Mouse (Mus musculus) lung, embryonic 14.5 days (tissue): Measurements from ENCODE around the gene Gm12166. TPM values are rescaled to one million over a fixed set of nuclear protein-coding genes. Genes with fewer than 3 reads are reported as not detected.
A peak's percentile ranks its signal among the peaks of the same experiment; 100 is the strongest.

Experiments used
- ATAC-seq: fragments of 200-750 bp; cut with Nextera tagmentation; 2 replicates; pipeline ENCODE4 v1.8.0; 2017; ENCODE audit warnings: mild to moderate bottlenecking, moderate TSS enrichment, moderate library complexity; ENCODE audit not compliant: insufficient read depth
- DNase-seq: peaks from one replicate; pipeline ENCODE4 v3.0.0-alpha.2; 2015
- H3K27ac ChIP-seq: fragments of 300-500 bp; sonication (generic); 2 replicates; pipeline ENCODE4 v1.5.1; 2014; ENCODE audit warnings: low read depth, mild to moderate bottlenecking, moderate library complexity
- H3K27me3 ChIP-seq: fragments of 300-500 bp; sonication (generic); 2 replicates; pipeline ENCODE4 v1.6.1; 2014; ENCODE audit warnings: low read length, control low read depth; ENCODE audit not compliant: insufficient read depth
- H3K36me3 ChIP-seq: fragments of 300-500 bp; sonication (generic); 2 replicates; pipeline ENCODE4 v1.6.1; 2014; ENCODE audit warnings: control low read depth; ENCODE audit not compliant: insufficient read depth
- H3K4me1 ChIP-seq: fragments of 300-500 bp; sonication (generic); 2 replicates; pipeline ENCODE4 v1.6.1; 2014; ENCODE audit warnings: antibody characterized with exemption, control low read depth; ENCODE audit not compliant: insufficient read depth
- H3K4me2 ChIP-seq: fragments of 300-500 bp; sonication (generic); 2 replicates; pipeline ENCODE4 v1.6.1; 2014; ENCODE audit warnings: mild to moderate bottlenecking
- H3K4me3 ChIP-seq: fragments of 300-500 bp; sonication (generic); 2 replicates; pipeline ENCODE4 v1.5.1; 2014; ENCODE audit warnings: low read depth, low read length
- H3K9ac ChIP-seq: fragments of 300-500 bp; sonication (generic); 2 replicates; pipeline ENCODE4 v1.6.1; 2014
- H3K9me3 ChIP-seq: fragments of 300-500 bp; sonication (generic); 2 replicates; pipeline ENCODE4 v1.6.1; 2016; ENCODE audit warnings: low read depth, low read length, control low read depth
- CTCF ChIP-seq: IDR thresholded peaks from 2 replicates; pipeline ENCODE4 v1.5.1; 2016; ENCODE audit warnings: antibody characterized with exemption, low read depth
- WGBS: fragments of 180-500 bp; shearing (Covaris S2); extraction: QIAGEN DNeasy Blood & Tissue Kit; methylation state at CpG from one replicate; pipeline ENCODE4 v1.1.7; 2014; 5-methylcytosine and 5-hydroxymethylcytosine counted together
- polyA plus RNA-seq: library from polyadenylated mRNA; unstranded; fragments of >200 nt; fragmentation: Nextera tagmentation; extraction: Ambion mirVana; gene quantifications from 2 replicates; pipeline ENCODE4 v1.2.1, GENCODE M21; 2014

Gene Gm12166
- polyA plus RNA-seq, 1 experiment from 2014 or later: 6.1 TPM

DNA sequence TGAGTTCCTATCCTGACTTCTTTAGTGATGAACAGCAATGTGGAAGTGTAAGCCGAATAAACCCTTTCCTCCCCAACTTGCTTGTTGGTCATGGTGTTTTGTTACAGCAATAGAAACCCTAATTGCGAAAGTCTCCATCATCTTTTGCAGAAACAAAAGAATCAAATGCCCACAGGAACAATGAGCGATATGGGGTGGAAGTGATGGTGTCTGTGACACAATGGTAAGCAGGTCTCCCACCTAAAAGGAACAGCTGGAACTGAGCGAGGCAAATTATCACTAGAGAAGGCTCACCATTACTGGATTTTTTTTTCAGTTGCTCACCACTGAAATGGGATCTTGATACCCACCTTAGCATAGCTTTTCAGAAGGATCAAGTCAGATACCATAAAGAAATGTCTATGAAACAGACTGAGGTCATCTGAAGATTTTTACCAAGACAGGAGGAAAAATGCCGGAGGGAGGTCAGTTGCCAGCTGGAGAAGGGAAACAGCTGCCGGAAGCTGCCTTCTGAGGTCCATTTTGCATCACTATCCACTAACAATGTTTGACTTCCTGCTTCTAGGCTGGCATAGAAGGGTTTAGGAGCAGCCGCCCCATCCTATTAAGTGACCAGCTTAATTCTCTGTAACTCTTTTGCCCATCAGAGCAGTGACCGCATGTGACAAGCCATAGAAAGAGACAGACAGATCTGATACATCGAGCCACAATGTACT, 11.1 kb downstream of the Gm12166 start:
- Histone ChIP-seq H3K9me3 (no peaks in the 10 kb centered on the region), H3K36me3 (no peaks in the 10 kb centered on the region), H3K4me3 (no peak overlapping the region), H3K9ac (no peak overlapping the region), H3K4me1 (no peaks in the 10 kb centered on the region; the same call in 1 of the 2 replicates), H3K27me3 (no peaks in the 10 kb centered on the region), H3K27ac (peak overlapping the region; percentile 76; the same call in 1 of the 2 replicates), H3K4me2 (no peak overlapping the region)
- TF ChIP-seq CTCF: no peak
- peak; percentile 59 for DNase-seq
- ATAC-seq: no peak
- 67% methylated on average over 9 of the region's 9 CpGs for WGBS

DNA sequence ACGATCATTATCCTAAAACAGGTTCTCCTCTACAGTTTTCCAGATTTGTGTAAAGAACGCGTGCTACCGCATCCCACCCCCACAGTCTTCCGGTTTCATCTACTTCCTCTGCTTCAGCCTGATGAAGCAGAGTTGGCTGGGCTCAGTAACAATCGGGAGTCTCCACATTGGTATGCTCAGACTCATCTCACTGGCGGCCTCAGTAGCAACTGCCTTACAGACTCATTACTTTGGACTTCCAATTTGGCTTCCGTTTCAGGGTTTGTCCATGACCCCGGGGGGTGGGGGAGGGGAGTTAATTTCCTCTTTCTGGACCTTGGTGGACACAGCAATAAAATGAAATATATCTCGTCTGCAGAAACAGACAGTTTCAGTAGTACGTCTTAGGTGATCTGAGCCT, 12.8 kb downstream of the Gm12166 start:
- no peaks in the 10 kb centered on the region for H3K9me3 ChIP-seq
- no peak overlapping the region for H3K4me3 ChIP-seq
- H3K36me3 ChIP-seq: no peaks in the 10 kb centered on the region
- TF ChIP-seq CTCF: no peak
- H3K4me2 ChIP-seq: peak overlapping the region; percentile 25; the same call in 1 of the 2 replicates
- WGBS: 59% methylated on average over 11 of the region's 11 CpGs
- H3K27ac ChIP-seq: no peak overlapping the region
- no peak overlapping the region for H3K9ac ChIP-seq
- ATAC-seq (peak; percentile 44; the same call in 1 of the 2 replicates), DNase-seq (peak; percentile 39)
- H3K4me1 ChIP-seq: no peaks in the 10 kb centered on the region; the same call in 1 of the 2 replicates
- H3K27me3 ChIP-seq: no peaks in the 10 kb centered on the region

DNA sequence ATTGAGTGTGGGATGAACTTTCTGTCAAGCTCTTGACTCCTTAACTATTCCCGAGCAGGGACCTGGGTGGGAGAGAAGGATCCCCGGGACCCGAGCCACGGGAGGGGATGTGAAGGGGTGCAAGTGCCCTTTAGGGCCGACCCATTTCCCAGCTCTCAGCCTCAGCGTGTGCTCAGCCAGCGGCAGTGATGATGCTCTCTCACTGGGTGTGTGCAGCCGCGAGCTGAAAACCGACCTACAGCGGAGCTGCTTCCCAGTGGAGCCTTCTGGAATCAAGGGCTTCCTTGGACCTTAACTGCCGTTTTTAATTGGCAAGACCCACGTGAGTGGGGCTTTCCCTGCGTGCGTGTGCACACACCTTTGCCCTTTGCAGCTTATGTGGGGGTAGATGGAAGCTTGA, 13.2 kb downstream of the Gm12166 start:
- Histone ChIP-seq H3K4me2 (peak overlapping the region; percentile 25; the same call in 1 of the 2 replicates), H3K9ac (no peak overlapping the region), H3K27ac (no peak overlapping the region), H3K36me3 (no peaks in the 10 kb centered on the region), H3K4me3 (no peak overlapping the region), H3K4me1 (no peaks in the 10 kb centered on the region; the same call in 1 of the 2 replicates), H3K9me3 (no peaks in the 10 kb centered on the region), H3K27me3 (no peaks in the 10 kb centered on the region)
- no peak for TF ChIP-seq CTCF
- WGBS: 62% methylated on average over 15 of the region's 15 CpGs
- DNase-seq (no peak), ATAC-seq (no peak)

DNA sequence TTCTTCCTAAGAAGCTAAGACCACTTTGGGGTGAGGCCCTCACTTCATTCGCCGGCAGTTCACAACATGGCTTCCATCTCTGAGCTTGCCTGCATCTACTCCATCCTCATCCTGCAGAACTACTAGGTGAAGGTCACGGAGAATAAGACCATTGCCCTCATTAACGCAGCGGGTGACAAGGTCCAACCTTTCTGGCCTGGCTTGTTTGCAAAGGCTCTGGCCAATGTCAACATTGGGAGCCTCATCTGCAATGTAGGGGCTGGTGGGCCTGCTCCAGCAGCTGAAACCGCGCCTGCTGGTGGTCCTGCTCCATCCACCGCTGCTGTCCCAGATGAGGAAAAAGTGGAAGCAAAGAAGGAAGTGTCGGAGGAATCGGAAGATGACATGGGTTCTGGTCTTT, 15.7 kb downstream of the Gm12166 start:
- no peak for TF ChIP-seq CTCF
- H3K9ac ChIP-seq: no peak overlapping the region
- 92% methylated on average over 10 of the region's 10 CpGs for WGBS
- H3K4me3 ChIP-seq: no peak overlapping the region
- no peak for ATAC-seq
- H3K4me2 ChIP-seq: no peak overlapping the region
- no peaks in the 10 kb centered on the region for H3K27me3 ChIP-seq
- H3K27ac ChIP-seq: no peak overlapping the region
- DNase-seq: no peak
- no peaks in the 10 kb centered on the region for H3K36me3 ChIP-seq
- H3K9me3 ChIP-seq: no peaks in the 10 kb centered on the region
- no peaks in the 10 kb centered on the region; the same call in 1 of the 2 replicates for H3K4me1 ChIP-seq

DNA sequence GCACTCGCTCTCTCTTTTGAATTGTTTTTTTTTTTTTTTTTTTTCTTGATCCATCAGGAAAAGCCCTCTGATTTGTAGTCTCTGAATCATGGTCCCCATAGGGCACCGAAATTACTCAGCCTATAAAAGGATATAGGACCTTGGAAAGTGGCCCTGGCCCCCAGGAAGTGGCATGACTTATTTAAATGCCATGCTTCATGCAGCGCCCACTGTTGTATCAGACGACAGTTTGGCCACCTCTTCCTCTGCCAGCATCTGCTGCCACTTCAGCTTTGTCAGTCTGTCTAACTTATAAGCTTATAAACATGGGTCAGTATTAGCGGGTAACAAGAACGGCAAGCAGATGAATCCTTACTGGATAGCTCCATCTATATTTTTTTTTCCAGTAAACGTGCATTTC, 19.2 kb downstream of the Gm12166 start:
- Histone ChIP-seq H3K9me3 (no peaks in the 10 kb centered on the region), H3K36me3 (no peaks in the 10 kb centered on the region), H3K27ac (no peak overlapping the region), H3K4me1 (no peaks in the 10 kb centered on the region), H3K4me2 (no peak overlapping the region), H3K27me3 (no peaks in the 10 kb centered on the region), H3K4me3 (no peak overlapping the region), H3K9ac (no peak overlapping the region)
- no peak for TF ChIP-seq CTCF
- 85% methylated on average over 7 of the region's 7 CpGs for WGBS
- ATAC-seq (no peak), DNase-seq (no peak)

DNA sequence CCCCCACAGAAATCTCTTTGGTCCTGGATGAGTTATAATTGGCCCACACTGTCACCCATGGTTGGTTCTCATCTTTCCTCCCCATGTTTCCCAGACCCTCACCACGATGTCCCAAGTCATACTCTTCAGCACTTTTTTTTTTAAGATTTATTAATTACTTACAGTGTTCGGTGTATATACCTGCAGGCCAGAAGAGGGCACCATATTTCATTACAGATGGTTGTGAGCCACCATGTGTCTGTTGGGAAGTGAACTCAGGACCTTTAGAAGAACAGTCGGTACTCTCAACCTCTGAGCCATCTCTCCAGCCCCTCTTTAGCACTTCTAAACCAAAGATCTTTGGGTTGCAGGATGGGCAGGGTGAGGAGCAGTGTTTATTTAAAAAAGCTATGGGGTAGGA, 20.7 kb downstream of the Gm12166 start:
- ATAC-seq: no peak
- 49% methylated on average over 3 of the region's 3 CpGs for WGBS
- Histone ChIP-seq H3K9me3 (no peaks in the 10 kb centered on the region), H3K27ac (no peak overlapping the region), H3K4me1 (no peaks in the 10 kb centered on the region), H3K9ac (no peak overlapping the region), H3K36me3 (no peaks in the 10 kb centered on the region), H3K4me3 (no peak overlapping the region), H3K27me3 (no peaks in the 10 kb centered on the region), H3K4me2 (no peak overlapping the region)
- no peak for DNase-seq
- TF ChIP-seq CTCF: peak; percentile 23; the same call in 1 of the 2 replicates

DNA sequence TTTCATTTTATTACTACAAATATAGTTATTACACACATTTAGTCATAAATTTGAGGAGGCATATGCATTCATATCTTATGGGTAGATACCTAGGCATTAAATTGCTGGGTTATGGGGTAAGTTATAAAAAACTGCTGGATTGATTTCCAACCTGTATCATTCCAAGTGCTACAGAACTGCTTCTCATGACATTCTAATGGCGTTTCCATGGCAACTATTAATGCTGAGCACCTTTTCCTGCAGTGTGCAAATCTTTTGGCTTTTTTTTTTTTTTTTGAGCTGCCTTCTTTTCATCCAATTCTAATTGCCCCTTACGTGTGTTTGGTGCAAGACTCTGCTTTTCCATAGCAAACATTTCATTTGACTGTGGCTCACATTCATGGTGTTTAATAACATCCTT, 22.1 kb downstream of the Gm12166 start:
- Histone ChIP-seq H3K36me3 (no peaks in the 10 kb centered on the region), H3K4me2 (no peak overlapping the region), H3K9ac (no peak overlapping the region), H3K27me3 (no peaks in the 10 kb centered on the region), H3K4me1 (0 out of 2 replicates have a peak, but pooled peaks cover 2% of the 10 kb centered on the region), H3K4me3 (no peak overlapping the region), H3K9me3 (no peaks in the 10 kb centered on the region), H3K27ac (no peak overlapping the region)
- ATAC-seq (no peak), DNase-seq (no peak)
- no peak for TF ChIP-seq CTCF
- 73% methylated on average over 2 of the region's 2 CpGs for WGBS
